8 mouse cellular contexts compared by ENCODE assay signal in genomic region chrX:23692336-23692721, GRCm38 (mm10). TPM values are rescaled to one million over a fixed set of nuclear protein-coding genes. Genes with fewer than 3 reads are reported as not detected.
DNase-seq lines count a peak whose midpoint lies in the region; ATAC-seq lines count a peak whose summit lies in the region.

No protein-coding gene starts in this region.

- H3K4me3 ChIP-seq in limb, embryonic 12.5 days (replicated peaks): peak overlapping the region; percentile 53
- H3K4me3 ChIP-seq in neural tube, embryonic 15.5 days (replicated peaks): peak overlapping the region; percentile 61

- H3K27me3 ChIP-seq in limb, embryonic 12.5 days: no peaks in the 10 kb centered on the region
- H3K27me3 ChIP-seq in neural tube, embryonic 15.5 days (replicated peaks): no peaks in the 10 kb centered on the region

- no peaks in the 10 kb centered on the region for H3K36me3 ChIP-seq in limb, embryonic 12.5 days
- no peaks in the 10 kb centered on the region for H3K36me3 ChIP-seq in neural tube, embryonic 15.5 days

- peak overlapping the region; percentile 60 for H3K4me2 ChIP-seq in limb, embryonic 12.5 days
- peak overlapping the region; percentile 56 for H3K4me2 ChIP-seq in neural tube, embryonic 15.5 days

- no peak overlapping the region for H3K27ac ChIP-seq in limb, embryonic 12.5 days
- 0 out of 2 replicates have a peak overlapping the region, but pooled peaks have one; percentile 28 for H3K27ac ChIP-seq in neural tube, embryonic 15.5 days (replicated peaks)

- no peaks in the 10 kb centered on the region for H3K9me3 ChIP-seq in limb, embryonic 12.5 days
- no peaks in the 10 kb centered on the region for H3K9me3 ChIP-seq in neural tube, embryonic 15.5 days (replicated peaks)

- 14% methylated on average over 5 of the region's 5 CpGs for WGBS in limb, embryonic 12.5 days
- WGBS in neural tube, embryonic 15.5 days: 15% methylated on average over 5 of the region's 5 CpGs

- H3K9ac ChIP-seq in limb, embryonic 12.5 days (replicated peaks): no peak overlapping the region
- 0 out of 2 replicates have a peak overlapping the region, but pooled peaks have one; percentile 14 for H3K9ac ChIP-seq in neural tube, embryonic 15.5 days (replicated peaks)

- no peaks in the 10 kb centered on the region for H3K4me1 ChIP-seq in limb, embryonic 12.5 days (replicated peaks)
- no peaks in the 10 kb centered on the region for H3K4me1 ChIP-seq in neural tube, embryonic 15.5 days

- peak; percentile 26 for ATAC-seq in frontal cortex, adult (ENCODE audit: low TSS enrichment)
- peak; percentile 39; the same call in 1 of the 2 replicates for ATAC-seq in limb, embryonic 12.5 days (ENCODE audit: insufficient number of reproducible peaks, insufficient read depth, low FRiP score, low TSS enrichment, low read depth)
- peak; percentile 18 for ATAC-seq in neural tube, embryonic 15.5 days (ENCODE audit: low FRiP score)

- DNase-seq in frontal cortex, postnatal 25 days (ENCODE audit: low spot score in 2 of 2): no peak
- peak; percentile 3 for DNase-seq in thymus, postnatal 14 days
- no peak for DNase-seq in thymus, postnatal 10 days (ENCODE audit: low spot score in 2 of 2)
- DNase-seq in thymus, adult 18-20 months: no peak
- DNase-seq in layer of hippocampus, adult 9-11 months: no peak

RNA-seq across cellular contexts. Expression of gene Wdr44, which starts 0.5 kb away (rescaled TPM):
- 6.5 and 7.9 TPM in 2 replicates for polyA plus RNA-seq in limb, embryonic 12.5 days (2016; fragmentation: Nextera tagmentation; extraction: Ambion mirVana)
- 14.6 and 15.6 TPM in 2 replicates for polyA plus RNA-seq in neural tube, embryonic 15.5 days (2015; fragmentation: Nextera tagmentation; extraction: Ambion mirVana)
